Mouse (Mus musculus) megakaryocyte-erythroid progenitor cell, adult 5-6 weeks (primary cell): Measurements from ENCODE around the gene Gaa. TPM values are rescaled to one million over a fixed set of nuclear protein-coding genes. Genes with fewer than 3 reads are reported as not detected.
"Not testable (repeated sequence)": the region's sequence is repeated elsewhere in the genome, so short reads cannot be mapped to it uniquely, and the experiment has no call there.

Experiments
- ATAC-seq: replicated peaks from 2 replicates; pipeline ENCODE4 v1.8.0; 2016; ENCODE audit warnings: mild to moderate bottlenecking, inconsistent platforms; ENCODE audit not compliant: severe bottlenecking, poor library complexity, low FRiP score, low TSS enrichment
- total RNA-seq, 2 experiments: library from RNA; stranded (forward) in 1 of 2; stranded (reverse) in 1 of 2; fragments of 200-1000, 215-1000 nt in 1 of 2; fragments of >200 nt in 1 of 2; fragmentation: Nextera tagmentation in 1 of 2; gene quantifications; 2 replicates each; pipeline ENCODE4 v1.2.3; 2014 to 2017

Gene Gaa
- 33.7 and 44.1 TPM in 2 replicates for total RNA-seq (2014; fragmentation: Nextera tagmentation)
- total RNA-seq (2017): 22.6 and 34.2 TPM in 2 replicates

DNA sequence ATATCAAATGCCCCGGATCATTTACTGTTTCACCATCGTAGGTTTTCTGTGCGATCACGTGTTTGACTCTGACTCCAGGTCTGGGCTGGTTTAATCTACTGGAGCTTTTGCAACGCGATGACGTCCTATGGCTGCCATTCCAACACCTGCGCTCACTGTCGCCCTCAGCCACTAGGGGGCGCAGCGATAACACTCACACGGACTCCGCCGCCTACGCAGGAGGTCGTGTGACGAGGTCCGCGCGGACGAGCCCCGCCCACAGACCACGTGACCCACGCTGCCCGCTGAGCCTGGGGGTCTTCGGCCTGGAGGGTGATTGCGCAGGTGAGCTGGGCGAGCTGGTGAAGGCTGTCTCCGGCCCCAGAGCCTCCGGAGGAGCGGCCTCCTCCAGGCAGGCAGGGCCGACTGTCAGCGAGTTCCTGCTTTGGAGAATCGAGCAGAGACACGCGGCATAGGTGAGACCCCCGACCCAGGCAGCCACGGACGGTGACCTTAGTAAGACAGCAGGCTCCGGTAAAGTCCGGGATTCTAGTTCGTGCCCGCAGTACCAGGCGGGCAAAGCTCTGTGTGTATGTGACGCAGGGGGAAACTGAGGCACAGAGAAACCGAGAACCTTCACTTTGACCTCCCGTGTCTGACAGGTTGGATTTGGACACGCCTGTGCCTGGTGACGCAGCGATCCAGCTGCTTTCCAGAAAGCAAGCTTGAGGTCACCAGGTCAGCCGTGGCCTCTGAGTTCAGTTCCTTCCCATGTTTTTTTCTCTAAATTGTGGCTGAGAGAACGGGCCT is at the start of gene Gaa:
Gene Gaa, plus strand, starts transcription at position 120 of the 789 bp plus-strand sequence.
- peak; percentile 92 for ATAC-seq

DNA sequence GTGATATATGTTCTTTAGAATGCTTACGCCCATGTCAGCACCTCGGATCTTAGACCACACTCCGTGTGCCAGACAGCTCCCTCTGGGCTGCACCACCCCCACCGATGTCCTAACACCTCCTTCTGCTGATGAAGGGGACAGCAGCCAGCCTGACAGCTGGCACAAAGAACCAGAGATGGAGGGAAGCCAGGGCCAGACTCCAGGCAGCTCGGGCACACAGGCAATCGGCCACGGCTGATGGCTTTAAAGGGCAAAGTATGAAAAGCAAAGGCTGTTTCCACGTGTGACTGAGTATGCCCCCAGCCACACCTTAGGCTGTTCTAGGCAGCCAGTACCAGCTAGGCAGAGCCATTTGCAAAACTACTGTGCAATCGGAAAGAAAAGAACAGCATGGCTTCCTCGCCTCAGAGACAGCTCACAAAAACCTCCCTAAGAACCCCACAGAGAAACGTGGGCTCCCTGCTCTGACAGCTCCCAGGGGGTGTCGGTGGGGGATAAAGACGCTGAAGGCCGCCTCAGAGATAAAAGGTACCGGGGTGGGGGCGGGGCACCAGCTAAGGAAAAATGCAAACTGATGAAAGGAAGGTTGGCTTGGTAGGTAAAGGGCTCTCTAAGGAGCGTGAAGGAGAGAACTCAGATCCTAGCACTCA is 47.7 kb upstream of the Gaa start:
- ATAC-seq: no peak

DNA sequence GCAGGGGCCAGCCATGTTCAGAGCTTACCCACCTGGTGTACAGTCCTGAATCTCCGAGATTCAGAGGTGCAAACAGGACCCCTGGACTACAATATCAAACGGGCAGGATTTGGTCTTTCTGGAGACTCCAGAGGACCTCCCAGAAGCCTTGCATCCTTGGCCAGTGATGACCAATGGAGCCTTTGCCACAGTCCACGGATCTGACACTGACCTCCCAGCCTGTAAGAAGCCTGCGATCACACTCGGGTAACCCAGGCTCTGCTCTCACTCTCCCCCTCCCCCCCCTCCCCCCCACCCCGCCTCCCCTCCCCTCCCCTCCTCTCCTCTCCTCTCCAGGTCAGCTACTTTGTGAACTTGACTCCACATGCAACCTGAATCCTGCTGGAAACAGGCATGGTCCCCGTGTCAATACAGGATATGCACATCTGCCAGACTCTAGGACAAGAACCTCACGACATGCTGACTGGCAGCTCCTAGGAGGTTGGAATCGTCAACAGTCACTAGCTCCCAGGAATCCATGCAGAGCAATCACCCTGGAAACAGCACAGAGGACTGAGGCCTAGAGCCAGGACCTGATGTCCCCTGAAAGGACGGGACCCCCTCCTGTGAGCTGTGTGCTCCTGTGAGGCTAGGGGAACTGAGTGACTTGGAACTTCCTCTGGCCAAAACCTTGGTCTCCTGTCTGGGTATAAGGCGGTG is 45.7 kb upstream of the Gaa start:
- no peak for ATAC-seq

DNA sequence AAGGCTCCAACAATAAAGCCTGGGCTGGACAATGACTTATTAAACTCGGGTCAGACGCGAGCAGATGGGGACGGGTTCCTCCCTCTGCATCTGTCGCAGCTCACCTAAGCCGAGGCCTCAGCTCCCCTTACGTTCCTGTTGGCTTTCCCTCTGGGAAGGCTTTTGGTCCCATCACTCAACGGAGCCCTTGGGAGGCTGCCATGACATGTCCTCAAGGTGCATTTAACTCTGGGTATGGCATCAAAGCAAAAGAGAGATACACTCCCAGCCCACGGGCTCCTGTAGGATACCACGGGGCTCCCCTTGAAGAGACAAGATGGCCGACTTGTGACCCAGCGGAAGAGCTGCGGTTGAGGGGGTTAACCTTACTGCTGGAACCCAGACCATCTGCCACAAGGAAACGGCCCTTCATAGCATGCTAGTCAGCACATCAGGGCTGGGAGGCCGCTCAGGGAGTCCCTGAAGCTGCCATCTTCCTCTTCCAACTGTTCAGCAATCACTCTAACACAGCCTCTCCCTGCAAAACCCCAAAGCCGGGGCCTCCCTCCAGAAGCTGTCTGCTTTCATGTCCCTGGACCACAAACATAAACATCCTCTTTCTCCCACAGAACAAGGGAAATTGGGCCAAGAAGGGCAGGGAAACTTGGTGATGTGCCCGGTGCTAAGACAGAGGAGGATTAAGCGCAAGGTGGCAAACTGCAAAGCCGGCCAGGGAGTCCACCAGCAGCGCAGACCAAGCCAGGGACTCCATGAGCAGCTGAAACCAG is 44.4 kb upstream of the Gaa start:
- no peak for ATAC-seq

DNA sequence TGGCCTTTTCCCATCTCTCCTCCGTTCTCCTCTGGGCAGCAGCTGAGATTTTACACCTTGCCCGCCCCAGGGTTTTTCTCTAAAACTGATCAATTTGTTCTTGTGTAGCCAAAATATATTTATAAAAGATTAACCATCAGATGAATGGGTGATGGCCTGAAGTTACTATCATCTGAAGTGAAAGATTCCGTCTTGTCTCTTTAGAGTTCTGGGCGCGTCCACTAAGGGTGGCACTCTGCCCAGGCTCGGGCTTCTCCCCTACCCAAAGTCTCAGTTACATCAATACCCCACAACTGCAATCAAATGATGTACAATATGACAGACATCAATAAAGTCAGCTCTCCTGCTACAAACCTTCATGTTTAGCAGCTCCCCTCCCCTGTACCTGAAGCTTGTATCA is 42.8 kb upstream of the Gaa start:
- ATAC-seq: no peak

DNA sequence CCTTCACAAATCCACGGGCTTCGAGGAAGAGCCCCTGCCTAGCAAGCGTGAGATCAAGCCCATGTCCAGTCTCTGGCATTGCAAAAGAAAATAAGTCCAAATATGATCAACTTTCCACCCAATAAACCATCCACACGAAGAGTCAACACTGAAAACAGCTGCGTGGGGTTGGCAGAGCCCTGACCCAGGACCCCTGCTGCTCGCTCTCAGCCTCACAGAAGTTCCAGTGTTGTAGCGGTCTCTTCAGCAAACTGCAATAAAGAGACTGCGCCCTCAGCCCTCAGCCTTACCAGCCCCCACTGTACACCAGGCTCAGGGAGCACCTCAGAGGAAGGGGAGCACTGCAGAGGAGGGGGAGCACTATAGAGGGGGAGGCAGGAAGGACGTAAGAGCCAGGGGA is 42.1 kb upstream of the Gaa start:
- no peak for ATAC-seq

DNA sequence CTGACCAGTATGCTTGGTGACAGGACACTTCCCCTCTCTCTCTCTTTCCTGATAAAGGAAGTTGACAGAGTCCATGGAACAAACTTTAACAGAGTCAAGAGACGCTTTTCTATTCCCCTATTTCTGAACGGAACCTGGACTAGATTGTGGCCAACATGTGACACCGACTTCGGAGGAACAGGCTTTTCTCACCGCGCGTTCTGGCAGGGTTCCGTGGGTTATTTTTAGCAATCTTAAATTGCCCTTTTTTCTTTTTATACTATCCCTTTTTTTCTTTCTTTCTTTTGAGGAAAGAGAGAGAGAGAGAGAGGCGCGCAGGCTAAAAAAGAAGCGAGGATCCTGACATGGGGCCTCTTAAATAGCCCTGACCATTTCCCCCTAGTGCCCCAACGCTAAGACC is 40.1 kb upstream of the Gaa start:
- no peak for ATAC-seq

DNA sequence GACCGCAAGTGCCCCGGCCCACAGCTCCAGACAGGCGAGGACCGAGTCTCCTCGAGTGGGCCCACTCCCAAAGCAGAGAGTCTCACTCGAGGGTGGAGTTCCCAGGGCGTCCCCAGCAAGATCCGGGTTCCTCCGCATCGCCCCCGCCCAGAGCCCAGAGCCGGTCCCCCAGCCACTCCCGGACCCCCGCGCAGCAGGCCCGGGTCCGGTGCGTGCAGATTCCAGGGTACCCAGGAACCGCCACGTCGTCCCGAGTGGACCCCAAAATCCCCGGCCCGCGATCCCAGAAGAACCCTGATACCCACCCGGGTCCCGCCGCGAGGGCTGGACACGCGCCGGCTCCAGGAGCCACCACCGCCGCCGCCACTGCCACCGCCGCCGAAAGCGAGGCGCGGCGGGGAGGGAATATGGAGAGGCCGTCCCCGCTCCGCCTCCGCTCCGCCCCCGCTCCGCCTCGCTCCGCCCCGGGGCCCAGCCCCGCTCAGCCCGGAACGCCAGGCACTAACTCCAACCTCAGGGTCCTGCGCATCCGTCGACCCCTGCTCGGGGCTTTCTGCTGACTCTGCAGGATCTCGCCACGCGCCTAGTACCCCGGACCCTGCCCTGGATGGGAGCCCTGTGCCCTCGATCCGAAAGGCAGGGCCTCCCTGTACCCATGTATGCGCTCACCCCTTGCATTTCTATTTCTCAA is 39.5 kb upstream of the Gaa start, which contains the start of the genes Tbc1d16 and Ccdc40:
Gene Tbc1d16, minus strand, starts transcription at position 409 of the 691 bp plus-strand sequence.
Gene Ccdc40, plus strand, starts transcription at position 482 of the 691 bp plus-strand sequence.
- peak; percentile 88 for ATAC-seq

DNA sequence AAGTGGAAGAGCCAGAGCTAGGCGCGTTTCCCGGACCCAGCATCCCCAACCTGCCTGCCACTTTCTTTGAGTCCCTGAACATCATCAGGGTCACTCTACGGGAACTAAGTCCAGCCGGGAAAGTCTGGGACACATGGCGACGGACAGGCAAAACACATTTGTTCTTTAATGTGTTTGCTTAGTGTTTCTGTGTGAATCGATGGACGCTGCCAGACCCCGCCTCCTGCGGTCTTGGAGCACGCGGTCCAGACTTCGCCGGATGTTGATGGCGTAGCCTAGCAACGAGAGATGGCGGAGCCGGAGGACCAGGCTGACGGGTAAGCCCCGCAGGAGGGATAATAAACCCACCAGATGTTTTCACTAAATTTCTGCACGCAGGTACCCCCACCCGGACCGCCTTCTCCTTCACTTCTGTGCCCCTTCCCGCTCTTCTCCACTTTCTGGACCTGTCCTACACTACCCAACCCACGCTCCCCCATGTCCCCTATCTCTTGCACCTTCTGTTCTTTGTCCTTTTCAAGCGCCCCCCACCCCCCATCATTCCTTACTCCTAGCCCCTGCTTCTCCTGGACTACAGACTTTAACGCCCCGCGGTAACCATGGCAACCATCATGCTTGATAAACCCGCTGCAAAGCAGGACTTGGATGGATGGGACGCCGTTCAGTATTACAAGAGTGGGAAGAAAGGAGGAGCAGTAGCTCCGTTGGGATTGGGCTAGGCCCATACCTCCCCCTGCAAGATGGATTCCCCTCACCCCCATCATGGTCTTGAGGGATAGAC is 38.7 kb upstream of the Gaa start:
- peak; percentile 34; the same call in 1 of the 2 replicates for ATAC-seq

DNA sequence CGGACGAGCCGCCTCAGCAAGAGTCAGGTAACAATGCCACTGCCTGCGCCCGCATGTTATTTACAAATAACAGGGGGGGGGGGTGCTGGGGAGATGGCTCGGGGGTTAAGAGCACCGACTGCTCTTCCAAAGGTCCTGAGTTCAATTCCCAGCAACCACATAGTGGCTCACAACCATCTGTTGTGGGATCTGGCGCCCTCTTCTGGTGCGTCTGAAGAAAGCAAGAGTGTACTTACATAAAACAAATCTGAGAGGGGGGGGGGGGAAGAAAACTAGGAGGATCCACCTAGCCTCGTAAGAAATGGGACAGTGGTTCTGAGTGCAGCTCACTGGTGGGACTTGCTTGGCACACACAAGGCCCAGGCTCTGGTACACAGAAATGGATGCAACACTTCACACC is 32.9 kb upstream of the Gaa start:
- ATAC-seq: no peak

DNA sequence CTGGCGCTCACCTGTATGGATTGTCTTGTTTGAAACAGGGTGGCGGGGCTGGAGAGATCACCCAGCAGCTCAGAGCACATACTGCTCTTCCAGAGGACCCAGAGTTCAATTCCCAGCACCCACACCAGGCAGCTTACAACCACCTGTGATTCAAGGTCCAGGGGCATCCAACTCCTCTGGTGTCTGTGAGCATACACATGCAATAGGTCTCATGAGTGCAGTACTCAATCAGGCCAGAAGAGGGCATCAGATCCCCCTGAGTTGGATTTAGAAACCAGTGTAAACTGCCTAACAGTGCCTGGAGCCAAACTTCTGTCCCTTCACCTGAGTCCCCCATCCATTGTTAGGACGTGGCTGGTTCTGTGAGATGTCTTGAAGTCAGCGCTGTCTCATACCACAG is 32.1 kb upstream of the Gaa start:
- ATAC-seq: peak; percentile 64

DNA sequence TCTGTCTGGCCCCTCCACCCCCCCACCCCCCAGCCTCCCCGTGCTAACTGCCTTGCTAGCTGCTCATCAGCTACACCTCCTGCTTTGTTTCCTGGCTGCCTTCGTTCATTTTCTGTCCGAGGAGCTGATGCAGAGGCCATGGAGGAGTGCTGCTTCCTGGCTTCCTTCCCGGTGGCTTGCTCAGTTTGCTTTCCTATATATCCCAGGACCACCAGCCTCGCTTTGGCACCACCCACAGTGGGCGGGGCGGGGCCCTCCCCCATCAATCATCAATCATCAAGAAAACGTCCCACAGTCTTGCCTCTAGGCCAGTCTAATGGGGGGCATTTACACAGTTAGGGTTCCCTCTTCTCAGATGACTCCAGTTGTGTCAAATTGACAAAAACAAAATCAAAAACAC is 31.3 kb upstream of the Gaa start:
- ATAC-seq: no peak

DNA sequence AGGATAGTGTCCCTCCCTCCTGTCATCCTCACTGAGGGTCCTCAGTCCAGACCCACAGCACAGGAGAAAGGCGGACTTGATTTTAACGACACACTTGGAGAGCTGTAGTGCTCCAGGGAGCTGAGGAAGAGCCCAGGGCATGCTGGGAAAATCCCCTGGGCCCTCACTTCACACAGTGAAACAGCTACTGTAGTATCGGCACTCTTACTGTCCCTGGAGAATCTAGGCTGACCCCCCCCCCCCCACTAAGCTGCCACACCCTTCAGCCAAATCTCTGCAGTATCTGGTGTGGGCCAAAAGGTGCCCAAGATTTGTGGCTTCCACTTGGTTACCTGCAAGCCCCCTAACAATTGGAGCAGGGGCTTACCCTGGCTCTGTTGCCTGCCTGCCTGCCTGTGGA is 30.7 kb upstream of the Gaa start:
- ATAC-seq: no peak

DNA sequence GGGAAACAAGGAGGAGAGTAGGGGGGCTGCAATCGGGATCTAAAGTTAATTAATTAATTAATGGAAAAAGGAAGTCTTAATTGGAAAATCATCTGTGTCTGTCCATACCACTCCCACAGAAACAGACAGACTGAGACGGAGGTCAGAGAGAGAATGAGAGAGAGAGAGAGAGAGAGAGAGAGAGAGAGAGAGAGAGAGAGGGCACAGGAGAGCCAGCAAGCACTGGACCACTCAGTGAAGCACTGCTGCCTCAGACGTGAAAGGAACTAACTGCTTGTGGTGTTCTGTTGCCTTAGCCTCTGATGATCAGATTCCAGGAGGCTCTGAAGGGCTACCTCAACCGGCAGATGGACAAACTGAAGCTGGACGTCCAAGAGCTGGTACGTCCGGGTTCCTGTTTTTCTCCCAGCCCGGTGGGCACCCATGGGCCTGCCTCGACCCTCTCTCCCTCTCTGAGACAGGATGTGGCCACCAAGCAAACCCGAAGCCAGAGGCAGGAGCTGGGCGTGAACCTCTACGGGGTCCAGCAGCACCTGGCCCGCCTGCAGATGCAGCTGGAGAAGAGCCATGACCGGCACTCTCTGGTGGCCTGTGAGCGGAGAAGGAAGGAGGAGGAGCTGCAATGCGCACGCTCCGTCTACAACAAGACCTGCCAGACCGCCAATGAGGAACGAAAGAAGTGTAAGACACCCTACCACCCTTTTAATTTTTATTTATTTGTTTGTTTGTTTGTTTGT is 30.0 kb upstream of the Gaa start:
- peak; percentile 59 for ATAC-seq

DNA sequence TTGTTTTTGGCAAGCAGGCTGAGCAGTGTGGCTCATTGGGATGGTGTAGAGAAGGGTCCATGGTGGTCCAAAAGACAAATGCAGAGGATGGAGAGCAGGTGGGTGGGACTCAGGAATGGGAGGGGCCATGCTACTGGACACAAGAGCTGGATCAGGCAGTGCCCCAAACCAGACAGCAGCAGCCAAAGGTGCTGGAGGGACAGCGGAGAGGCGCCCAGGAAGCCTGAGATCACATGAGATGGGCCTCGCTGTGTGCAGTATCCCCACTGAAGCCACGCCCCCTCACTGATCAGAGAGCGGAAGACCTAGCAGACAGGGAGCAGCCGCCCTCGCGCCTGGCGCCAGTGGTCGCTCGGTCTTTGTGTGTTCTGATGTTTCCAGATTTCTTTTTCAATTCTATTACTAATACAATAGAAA is 29.4 kb upstream of the Gaa start:
- peak; percentile 81 for ATAC-seq

DNA sequence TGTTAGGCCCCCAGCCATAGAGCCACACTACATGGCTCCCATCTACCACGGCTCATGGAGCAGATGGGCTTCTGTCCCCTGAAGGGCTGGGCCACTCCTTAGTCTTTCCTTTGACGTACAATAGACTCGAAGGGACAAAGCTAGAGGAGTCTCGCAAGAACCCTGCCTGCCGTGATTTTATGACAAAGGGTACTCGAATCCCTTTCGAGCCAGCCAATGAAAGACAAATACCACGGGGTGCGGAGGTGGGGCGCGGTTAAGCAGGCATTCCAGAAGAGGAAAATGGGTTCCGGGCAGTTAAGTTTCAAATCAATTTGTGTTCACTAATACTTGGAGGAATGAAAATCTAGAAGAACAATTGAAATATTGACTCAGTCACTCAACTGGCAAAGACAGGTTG is 28.2 kb upstream of the Gaa start:
- ATAC-seq: no peak

DNA sequence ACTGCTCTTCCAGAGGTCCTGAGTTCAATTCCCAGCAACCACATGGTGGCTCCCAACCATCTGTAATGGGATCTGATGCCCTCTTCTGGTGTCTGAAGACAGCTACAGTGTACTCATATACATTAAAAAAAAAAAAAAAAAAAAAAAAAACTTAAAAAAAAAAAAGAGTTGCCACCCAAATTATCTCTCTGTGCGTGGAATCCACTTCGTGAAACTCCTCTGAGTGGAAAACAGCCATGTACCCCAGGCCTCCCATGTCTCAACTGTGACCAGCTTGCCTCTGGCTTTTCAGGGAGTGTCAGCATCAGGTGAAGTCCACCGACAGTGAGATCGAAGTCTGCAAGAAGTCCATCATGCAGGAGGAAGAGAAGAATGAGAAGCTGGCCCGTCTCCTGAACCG is 22.1 kb upstream of the Gaa start:
- not testable (repeated sequence) for ATAC-seq

DNA sequence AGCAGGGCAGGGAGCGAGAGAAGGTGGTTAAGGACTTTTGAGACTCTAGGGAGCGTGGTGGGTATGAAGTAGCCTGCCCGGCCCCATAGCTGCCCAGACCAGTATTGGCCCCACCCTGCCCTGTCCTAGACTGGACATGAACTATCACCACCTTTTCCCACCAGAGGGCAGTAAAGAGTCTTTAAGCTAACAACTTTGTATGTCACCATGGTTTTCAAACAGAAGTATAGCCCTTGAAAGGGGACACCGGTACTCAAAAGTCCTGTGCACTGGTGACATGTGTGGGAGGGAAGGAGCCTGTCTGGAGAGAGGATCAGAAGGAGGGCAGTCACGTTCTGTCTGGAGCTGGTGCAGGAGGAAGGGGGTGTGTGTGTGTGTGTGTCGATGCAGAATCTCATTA is 18.7 kb upstream of the Gaa start:
- ATAC-seq: peak; percentile 62
